8 mouse cellular contexts compared by ENCODE assay signal in the genomic region with DNA sequence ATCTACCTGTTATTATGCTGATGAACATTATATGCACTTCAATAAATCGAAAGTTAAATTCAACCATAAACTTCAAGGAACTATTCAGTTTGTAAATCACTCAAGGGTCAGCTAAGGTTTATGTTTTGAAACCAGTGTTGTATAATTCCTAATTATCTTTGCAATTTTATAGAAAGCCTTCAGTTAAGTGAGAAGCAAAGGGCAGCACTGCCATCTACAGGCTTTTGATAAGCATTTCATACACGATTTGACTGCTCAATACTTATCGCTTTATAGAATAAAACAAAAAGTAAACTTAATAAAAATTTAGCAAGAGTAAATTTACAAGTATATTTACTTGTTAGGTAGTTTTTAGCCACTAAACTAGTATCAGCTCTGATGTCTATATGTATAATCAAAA. TPM values are rescaled to one million over a fixed set of nuclear protein-coding genes. Genes with fewer than 3 reads are reported as not detected.
DNase-seq lines count a peak whose midpoint lies in the region; ATAC-seq and TF ChIP-seq lines count a peak whose summit lies in the region.

No protein-coding gene starts in this region.

- no peak for ATAC-seq in embryonic facial prominence, embryonic 11.5 days (replicated peaks; ENCODE audit: insufficient number of reproducible peaks, low FRiP score, low TSS enrichment, low read depth)
- no peak for ATAC-seq in limb, embryonic 14.5 days (ENCODE audit: low FRiP score, low read depth)

- H3K36me3 ChIP-seq in embryonic facial prominence, embryonic 11.5 days (replicated peaks; ENCODE audit: control insufficient read depth, insufficient read depth, low read depth, low read length) = no peaks in the 10 kb centered on the region
- H3K36me3 ChIP-seq in embryonic facial prominence, embryonic 10.5 days (replicated peaks) = no peaks in the 10 kb centered on the region
- no peaks in the 10 kb centered on the region for H3K36me3 ChIP-seq in limb, embryonic 14.5 days (ENCODE audit: control insufficient read depth, insufficient read depth, low read length)
- H3K36me3 ChIP-seq in limb, embryonic 10.5 days = no peaks in the 10 kb centered on the region

- H3K4me2 ChIP-seq in embryonic facial prominence, embryonic 11.5 days (ENCODE audit: low read depth, low read length) = no peak overlapping the region
- H3K4me2 ChIP-seq in limb, embryonic 14.5 days (replicated peaks; ENCODE audit: low read depth, low read length, severe bottlenecking) = no peak overlapping the region

- H3K4me3 ChIP-seq in embryonic facial prominence, embryonic 11.5 days (ENCODE audit: low read depth, low read length) = no peak overlapping the region
- no peak overlapping the region for H3K4me3 ChIP-seq in embryonic facial prominence, embryonic 10.5 days
- H3K4me3 ChIP-seq in limb, embryonic 14.5 days (replicated peaks; ENCODE audit: low read length) = no peak overlapping the region
- H3K4me3 ChIP-seq in limb, embryonic 10.5 days = no peak overlapping the region

- intact Hi-C loops in heart, postnatal 25 days (cut with DNase I) = loop anchor here (5.0 kb wide), 1 partner anchor 1171 kb away; no protein-coding TSS in a partner anchor

- no peaks in the 10 kb centered on the region for H3K4me1 ChIP-seq in embryonic facial prominence, embryonic 11.5 days (ENCODE audit: control insufficient read depth, insufficient read depth, low read length)
- no peaks in the 10 kb centered on the region for H3K4me1 ChIP-seq in embryonic facial prominence, embryonic 10.5 days
- H3K4me1 ChIP-seq in limb, embryonic 14.5 days (ENCODE audit: control insufficient read depth, insufficient read depth, low read length) = no peaks in the 10 kb centered on the region
- no peaks in the 10 kb centered on the region for H3K4me1 ChIP-seq in limb, embryonic 10.5 days

- peak; percentile 35 for DNase-seq in embryonic facial prominence, embryonic 11.5 days (ENCODE audit: low spot score)
- DNase-seq in embryonic facial prominence, embryonic 10.5 days (ENCODE audit: low spot score) = no peak
- peak; percentile 26 for DNase-seq in limb, embryonic 14.5 days (ENCODE audit: low spot score)
- DNase-seq in limb, embryonic 10.5 days (ENCODE audit: low spot score) = no peak
- DNase-seq in embryo, embryonic 11.5 days (ENCODE audit: low read depth, low spot score) = peak; percentile 4
- peak; percentile 28 to 60 for DNase-seq in right cerebral cortex, postnatal 10 days (ENCODE audit: low spot score in 2 of 2)
- no peak for DNase-seq in gastrocnemius, postnatal 25 days
- no peak for DNase-seq in heart, postnatal 25 days (ENCODE audit: low spot score)

- no peak overlapping the region for H3K27ac ChIP-seq in embryonic facial prominence, embryonic 11.5 days (replicated peaks; ENCODE audit: low read depth, low read length)
- no peak overlapping the region for H3K27ac ChIP-seq in embryonic facial prominence, embryonic 10.5 days (replicated peaks)
- H3K27ac ChIP-seq in limb, embryonic 14.5 days (replicated peaks; ENCODE audit: low read depth, low read length) = no peak overlapping the region
- no peak overlapping the region for H3K27ac ChIP-seq in limb, embryonic 10.5 days

- no peaks in the 10 kb centered on the region for H3K9me3 ChIP-seq in embryonic facial prominence, embryonic 11.5 days (replicated peaks; ENCODE audit: control insufficient read depth, low read length)
- H3K9me3 ChIP-seq in embryonic facial prominence, embryonic 10.5 days = no peaks in the 10 kb centered on the region
- no peaks in the 10 kb centered on the region for H3K9me3 ChIP-seq in limb, embryonic 14.5 days (ENCODE audit: control insufficient read depth, low read length)
- H3K9me3 ChIP-seq in limb, embryonic 10.5 days (replicated peaks) = no peaks in the 10 kb centered on the region

- TF ChIP-seq POLR2A in limb, embryonic 14.5 days (IDR thresholded peaks at IDR 0.05; ENCODE audit: borderline replicate concordance, extremely low read depth, insufficient read depth, insufficient read length) = no peak

- WGBS in embryonic facial prominence, embryonic 11.5 days = 80% methylated on average over 3 of the region's 3 CpGs
- WGBS in embryonic facial prominence, embryonic 10.5 days = 89% methylated on average over 3 of the region's 3 CpGs
- 72% methylated on average over 3 of the region's 3 CpGs for WGBS in limb, embryonic 14.5 days
- 90% methylated on average over 3 of the region's 3 CpGs for WGBS in limb, embryonic 10.5 days

- no peaks in the 10 kb centered on the region for H3K27me3 ChIP-seq in embryonic facial prominence, embryonic 11.5 days (ENCODE audit: control insufficient read depth, insufficient read depth, low read length)
- H3K27me3 ChIP-seq in embryonic facial prominence, embryonic 10.5 days (replicated peaks; ENCODE audit: low read depth, poor library complexity, severe bottlenecking) = no peaks in the 10 kb centered on the region
- no peaks in the 10 kb centered on the region for H3K27me3 ChIP-seq in limb, embryonic 14.5 days (ENCODE audit: control insufficient read depth, insufficient read depth, low read length)
- no peaks in the 10 kb centered on the region for H3K27me3 ChIP-seq in limb, embryonic 10.5 days (ENCODE audit: low read depth, poor library complexity, severe bottlenecking)

- no peak overlapping the region for H3K9ac ChIP-seq in embryonic facial prominence, embryonic 11.5 days (replicated peaks; ENCODE audit: low read length)
- H3K9ac ChIP-seq in limb, embryonic 14.5 days (ENCODE audit: low read depth, low read length, severe bottlenecking) = no peak overlapping the region

RNA-seq across cellular contexts. Expression of a gene that starts 50.7 kb away (rescaled TPM):
- not detected in 2 replicates for polyA plus RNA-seq in embryonic facial prominence, embryonic 11.5 days (2014; fragmentation: Nextera tagmentation; extraction: Ambion mirVana)
- not detected in 2 replicates for polyA plus RNA-seq in embryonic facial prominence, embryonic 10.5 days (2016; fragmentation: Nextera tagmentation; extraction: Ambion mirVana)
- polyA plus RNA-seq in limb, embryonic 14.5 days (2012; rRNA removed) = not detected in 2 replicates
- not detected in 2 replicates for polyA plus RNA-seq in limb, embryonic 14.5 days (2014; fragmentation: Nextera tagmentation; extraction: Ambion mirVana)
- not detected in 2 replicates for polyA plus RNA-seq in limb, embryonic 10.5 days (2016; fragmentation: Nextera tagmentation; extraction: Ambion mirVana)
- not detected for total RNA-seq in gastrocnemius, postnatal 25 days (2021)
- not detected for total RNA-seq in heart, postnatal 25 days (2021)

RNA-seq across cellular contexts. Expression of a gene that starts 53.1 kb away (rescaled TPM):
- polyA plus RNA-seq in embryonic facial prominence, embryonic 11.5 days (2014; fragmentation: Nextera tagmentation; extraction: Ambion mirVana) = 54.6 and 65.5 TPM in 2 replicates
- polyA plus RNA-seq in embryonic facial prominence, embryonic 10.5 days (2016; fragmentation: Nextera tagmentation; extraction: Ambion mirVana) = 34.9 and 37.4 TPM in 2 replicates
- polyA plus RNA-seq in limb, embryonic 14.5 days (2012; rRNA removed) = 17.0 and 22.0 TPM in 2 replicates
- polyA plus RNA-seq in limb, embryonic 14.5 days (2014; fragmentation: Nextera tagmentation; extraction: Ambion mirVana) = 27.5 and 30.3 TPM in 2 replicates
- polyA plus RNA-seq in limb, embryonic 10.5 days (2016; fragmentation: Nextera tagmentation; extraction: Ambion mirVana) = 33.1 and 38.9 TPM in 2 replicates
- total RNA-seq in gastrocnemius, postnatal 25 days (2021) = under 1 TPM; 0.21 to 0.26 TPM
- total RNA-seq in heart, postnatal 25 days (2021) = under 1 TPM; 0.29 to 0.39 TPM

Comparison
In these comparisons a context has a peak if more than half of its experiments do, and no peak if none do; other contexts are left out.
1. DNase-seq: peak in embryonic facial prominence, embryonic 11.5 days (single experiment), limb, embryonic 14.5 days (single experiment), embryo, embryonic 11.5 days (single experiment) and right cerebral cortex, postnatal 10 days (2 of 2); none in embryonic facial prominence, embryonic 10.5 days (single experiment), limb, embryonic 10.5 days (single experiment), gastrocnemius, postnatal 25 days (single experiment) and heart, postnatal 25 days (single experiment).